In the genomic region with DNA sequence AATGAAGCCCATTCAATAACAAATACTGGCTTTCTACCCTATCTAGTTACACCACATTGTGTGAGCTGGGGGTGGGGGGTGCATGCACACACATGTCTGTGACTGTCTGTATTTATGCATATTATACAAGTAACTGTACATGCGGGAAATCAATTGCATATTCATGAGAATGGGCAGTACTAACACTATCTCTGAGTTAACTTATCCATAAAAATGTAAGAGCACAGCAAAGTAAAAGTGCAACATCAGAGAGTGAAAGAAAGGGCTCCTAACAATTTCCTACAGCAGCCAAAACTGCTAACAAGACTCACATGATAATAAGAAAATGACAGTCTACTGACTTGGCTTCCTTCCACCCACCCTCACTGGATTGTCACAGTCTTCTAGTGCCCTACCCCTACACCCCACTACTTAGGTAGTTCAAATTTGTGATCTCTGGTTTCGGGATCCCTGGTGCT, we compare ENCODE assay signal across 21 mouse cellular contexts.
DNase-seq lines count a peak whose midpoint lies in the region; ATAC-seq and TF ChIP-seq lines count a peak whose summit lies in the region.
"Had no signal": no experiment of that assay in that cellular context is flagged by ENCODE, and none has a peak within 500 bp of the region (broad histone marks: within the 10 kb centered on the region; RNA-seq: fewer than 3 reads in every experiment).

No protein-coding gene starts in this region.

- 28% methylated on average over 2 of the region's 2 CpGs for WGBS in liver, embryonic 16.5 days (ENCODE audit: insufficient replicate concordance)
- WGBS in thymus, adult 2 months = 71% methylated on average over 2 of the region's 2 CpGs

- peaks cover 46% of the 10 kb centered on the region for H3K4me1 ChIP-seq in G1E (ENCODE audit: insufficient read depth, low read depth, low read length)
- H3K4me1 ChIP-seq in erythroblast, embryonic 14.5 days (ENCODE audit: control insufficient read depth) = peaks cover 44% of the 10 kb centered on the region
- H3K4me1 ChIP-seq in liver, embryonic 16.5 days (ENCODE audit: control insufficient read depth, low read depth, low read length) = peaks cover 5% of the 10 kb centered on the region
- H3K4me1 ChIP-seq in thymus, adult 2 months (replicated peaks; ENCODE audit: control insufficient read depth, insufficient read depth, low read length) = peaks cover 9% of the 10 kb centered on the region
- H3K4me1 ChIP-seq: limb, embryonic 12.5 days; lung, embryonic 15.5 days; stomach, embryonic 15.5 days had no signal

- no peaks in the 10 kb centered on the region for H3K9me3 ChIP-seq in G1E (replicated peaks)
- no peaks in the 10 kb centered on the region for H3K9me3 ChIP-seq in erythroblast, embryonic 14.5 days (ENCODE audit: control insufficient read depth, low read length)
- H3K9me3 ChIP-seq in liver, embryonic 16.5 days (replicated peaks; ENCODE audit: control insufficient read depth, low read length) = no peaks in the 10 kb centered on the region
- H3K9me3 ChIP-seq: embryonic facial prominence, embryonic 15.5 days; hindbrain, embryonic 15.5 days; limb, embryonic 12.5 days; lung, embryonic 15.5 days; neural tube, embryonic 13.5 days; stomach, embryonic 15.5 days had no signal

- peak overlapping the region; percentile 9; the same call in 1 of the 2 replicates for H3K4me3 ChIP-seq in G1E (ENCODE audit: low read depth, low read length)
- peak overlapping the region; percentile 28 for H3K4me3 ChIP-seq in erythroblast, embryonic 14.5 days (replicated peaks)
- no peak overlapping the region for H3K4me3 ChIP-seq in liver, embryonic 16.5 days (ENCODE audit: low read depth, low read length)
- H3K4me3 ChIP-seq in thymus, adult 2 months (ENCODE audit: control insufficient read depth, insufficient read depth, low read length) = no peak overlapping the region
- H3K4me3 ChIP-seq: embryonic facial prominence, embryonic 15.5 days; hindbrain, embryonic 15.5 days; limb, embryonic 12.5 days; lung, embryonic 15.5 days; neural tube, embryonic 13.5 days; stomach, embryonic 15.5 days had no signal

- peak; percentile 28; the same call in 1 of the 2 replicates for ATAC-seq in G1E (ENCODE audit: extremely low read depth, insufficient number of reproducible peaks, low FRiP score, poor library complexity, severe bottlenecking)
- peak; percentile 80 for ATAC-seq in liver, embryonic 16.5 days (ENCODE audit: low read depth)
- ATAC-seq: CD4-positive, CD25-positive, alpha-beta regulatory T cell, adult 4 months; intestine, embryonic 16.5 days had no signal

- peak; percentile 26 for DNase-seq in 3T3-L1 (ENCODE audit: low read depth, low spot score)
- no peak for DNase-seq in G1E (ENCODE audit: low spot score)
- DNase-seq in adrenal gland, postnatal 14 days = no peak
- DNase-seq in natural killer cell, adult 2 months (ENCODE audit: low spot score in 2 of 2) = no peak
- DNase-seq in thymus, adult 2 months = no peak
- DNase-seq: adrenal gland, adult 8-10 months; cerebellum, adult 2 months; embryo, embryonic 11 days; gastrocnemius, postnatal 14 days; kidney, postnatal 14 days; right cerebral cortex, postnatal 14 days had no signal

- H3K4me2 ChIP-seq in liver, embryonic 16.5 days (ENCODE audit: low read depth, low read length) = peak overlapping the region; percentile 15
- H3K4me2 ChIP-seq: embryonic facial prominence, embryonic 15.5 days; hindbrain, embryonic 15.5 days; limb, embryonic 12.5 days; lung, embryonic 15.5 days; neural tube, embryonic 13.5 days; stomach, embryonic 15.5 days had no signal

- H3K36me3 ChIP-seq in G1E (replicated peaks) = peaks cover 10% of the 10 kb centered on the region
- H3K36me3 ChIP-seq in erythroblast, embryonic 14.5 days (ENCODE audit: control insufficient read depth) = no peaks in the 10 kb centered on the region
- H3K36me3 ChIP-seq in liver, embryonic 16.5 days (ENCODE audit: control insufficient read depth, insufficient read depth) = no peaks in the 10 kb centered on the region
- no peaks in the 10 kb centered on the region for H3K36me3 ChIP-seq in thymus, adult 2 months (ENCODE audit: control insufficient read depth, insufficient read depth, low read length)
- H3K36me3 ChIP-seq: embryonic facial prominence, embryonic 15.5 days; hindbrain, embryonic 15.5 days; limb, embryonic 12.5 days; lung, embryonic 15.5 days; neural tube, embryonic 13.5 days; stomach, embryonic 15.5 days had no signal

- H3K9ac ChIP-seq in liver, embryonic 16.5 days (ENCODE audit: low read depth, low read length) = no peak overlapping the region
- H3K9ac ChIP-seq: embryonic facial prominence, embryonic 15.5 days; hindbrain, embryonic 15.5 days; limb, embryonic 12.5 days; lung, embryonic 15.5 days; neural tube, embryonic 13.5 days; stomach, embryonic 15.5 days had no signal

- H3K27ac ChIP-seq in liver, embryonic 16.5 days (ENCODE audit: low read length) = peak overlapping the region; percentile 59; the same call in 1 of the 2 replicates
- H3K27ac ChIP-seq in thymus, adult 2 months (ENCODE audit: control insufficient read depth, insufficient read depth, low read length) = no peak overlapping the region
- H3K27ac ChIP-seq: embryonic facial prominence, embryonic 15.5 days; hindbrain, embryonic 15.5 days; limb, embryonic 12.5 days; lung, embryonic 15.5 days; neural tube, embryonic 13.5 days; stomach, embryonic 15.5 days had no signal

- no peak for TF ChIP-seq CTCF in G1E (IDR thresholded peaks at IDR 0.05; ENCODE audit: low read depth, low read length)
- no peak for TF ChIP-seq CTCF in thymus, adult 2 months (IDR thresholded peaks at IDR 0.05; ENCODE audit: borderline replicate concordance, control insufficient read depth, extremely low read depth, insufficient read depth, low read length, poor library complexity)

- no peaks in the 10 kb centered on the region for H3K27me3 ChIP-seq in G1E (ENCODE audit: insufficient read depth, low read length)
- H3K27me3 ChIP-seq in erythroblast, embryonic 14.5 days (ENCODE audit: control insufficient read depth) = no peaks in the 10 kb centered on the region
- H3K27me3 ChIP-seq in liver, embryonic 16.5 days (ENCODE audit: control insufficient read depth, insufficient read depth, low read depth, low read length) = no peaks in the 10 kb centered on the region
- H3K27me3 ChIP-seq in thymus, adult 2 months (ENCODE audit: control insufficient read depth, insufficient read depth, low read length) = no peaks in the 10 kb centered on the region
- H3K27me3 ChIP-seq: embryonic facial prominence, embryonic 15.5 days; hindbrain, embryonic 15.5 days; limb, embryonic 12.5 days; lung, embryonic 15.5 days; neural tube, embryonic 13.5 days; stomach, embryonic 15.5 days had no signal

- no peak for TF ChIP-seq POLR2A in thymus, adult 2 months (IDR thresholded peaks at IDR 0.05; ENCODE audit: control insufficient read depth, extremely low read depth, insufficient read depth, low read length, poor library complexity)

Comparison
In these comparisons a context has a peak if more than half of its experiments do, and no peak if none do; other contexts are left out.
1. H3K4me3 ChIP-seq: peak in G1E (single experiment) and erythroblast, embryonic 14.5 days (single experiment); none in liver, embryonic 16.5 days (single experiment) and thymus, adult 2 months (single experiment).